Mouse (Mus musculus) thymus, postnatal 36 days (tissue): Measurements from ENCODE around the gene Cdc42ep4.

Experiments used
- DNase-seq, 2 experiments: peaks; one replicate each; pipeline ENCODE4 v3.0.0; 2022; ENCODE audit warnings: mixed read lengths in 2 of 2

The Cdc42ep4 gene

DNA sequence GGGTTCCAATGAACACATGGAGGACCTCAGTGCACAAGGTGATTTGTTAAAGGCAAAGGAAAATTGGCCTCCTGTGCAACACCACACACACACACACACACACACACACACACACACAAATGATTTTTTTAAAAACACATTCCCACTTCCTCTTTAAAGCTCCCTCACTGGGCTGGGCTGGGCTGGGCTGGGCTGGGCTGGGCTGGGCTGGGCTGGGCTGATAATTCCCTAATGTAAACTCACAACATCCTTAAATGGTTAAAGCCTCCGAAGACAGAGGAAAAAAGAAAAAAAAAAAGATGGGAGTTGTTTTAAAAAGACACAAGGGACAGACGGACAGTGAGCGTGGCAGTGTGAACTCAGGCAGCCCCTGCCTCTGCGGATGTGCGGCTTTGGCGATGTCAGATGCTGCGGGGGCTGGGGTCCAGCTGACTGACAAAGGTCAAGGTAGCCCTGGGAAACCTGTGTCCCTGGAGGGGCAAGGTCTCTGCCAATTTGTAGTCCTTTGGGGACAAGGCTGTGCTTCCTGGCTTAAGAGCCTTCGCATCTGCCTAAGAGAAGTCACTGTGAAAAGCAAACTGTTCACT lies 26.3 kb upstream of the Cdc42ep4 start:
- DNase-seq, result no peak

DNA sequence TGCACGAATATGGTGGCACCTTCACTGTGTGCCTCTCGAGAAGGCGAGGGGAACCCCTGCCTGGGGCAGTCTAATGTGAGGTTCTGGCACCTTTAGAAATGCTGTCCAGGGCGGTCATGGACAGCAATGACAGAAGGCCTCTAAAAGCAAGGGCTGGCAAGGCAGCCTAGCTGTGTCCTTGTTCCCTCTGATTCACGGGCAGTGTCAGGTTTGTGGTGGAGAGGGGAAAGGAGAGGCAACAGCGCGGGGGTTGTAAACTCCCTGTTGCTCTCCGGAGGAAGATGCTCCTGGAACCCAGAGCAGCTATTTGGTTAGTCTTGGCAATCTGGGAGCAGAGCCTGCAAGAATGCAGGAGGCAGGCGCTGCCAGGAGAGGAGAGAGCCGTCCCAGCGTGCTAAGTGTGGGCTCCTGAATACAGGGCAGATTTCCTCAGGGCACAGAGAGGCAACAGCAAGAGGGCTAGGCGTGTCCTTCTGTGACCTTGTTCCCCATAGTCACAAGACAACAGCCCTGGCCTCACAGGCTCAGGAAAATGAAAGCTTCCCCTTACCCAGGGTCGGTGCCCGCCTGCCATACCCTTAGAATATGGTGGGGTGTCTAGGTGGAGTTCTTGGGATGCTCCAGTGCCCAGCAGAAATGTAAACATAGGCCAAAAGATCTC lies 25.3 kb upstream of the Cdc42ep4 start:
- DNase-seq, result no peak

DNA sequence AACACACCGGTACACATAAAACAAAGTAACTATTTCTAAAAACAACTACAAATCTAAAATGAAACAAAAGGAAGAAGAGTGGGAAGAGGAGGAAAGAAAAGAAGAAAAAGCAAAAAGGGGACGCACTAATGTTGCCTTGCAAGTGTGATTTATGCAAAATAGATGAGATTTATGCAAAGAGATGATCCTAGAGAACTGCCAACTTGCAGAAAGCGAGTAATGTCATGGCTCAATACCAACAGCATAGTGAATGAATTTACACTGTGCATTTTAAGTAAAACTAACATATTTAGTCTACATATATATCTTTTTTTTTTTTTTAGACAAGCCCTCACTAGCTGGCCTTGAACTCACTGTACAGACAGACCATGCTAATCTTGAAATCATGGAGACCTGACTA lies 23.1 kb upstream of the Cdc42ep4 start:
- no peak for DNase-seq

DNA sequence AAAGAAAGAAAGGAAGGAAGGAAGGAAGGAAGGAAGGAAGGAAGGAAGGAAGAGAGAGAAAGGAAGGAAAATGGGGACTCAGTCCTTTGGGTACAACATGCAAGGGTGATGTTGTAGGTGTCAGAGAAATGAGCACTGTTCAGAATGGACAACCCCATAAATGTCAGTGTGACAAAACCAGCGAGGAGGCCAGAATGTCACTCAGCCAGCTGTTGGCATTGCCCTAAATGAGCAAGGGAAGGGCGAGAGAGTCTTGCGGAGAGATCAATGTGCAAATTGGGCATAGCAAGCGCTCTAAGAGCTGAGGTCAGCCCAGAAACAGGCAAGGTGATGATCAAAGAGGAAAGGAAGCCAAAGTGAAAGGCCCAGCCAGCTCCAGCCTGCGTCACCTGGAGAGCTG lies 21.5 kb upstream of the Cdc42ep4 start:
- no peak for DNase-seq

DNA sequence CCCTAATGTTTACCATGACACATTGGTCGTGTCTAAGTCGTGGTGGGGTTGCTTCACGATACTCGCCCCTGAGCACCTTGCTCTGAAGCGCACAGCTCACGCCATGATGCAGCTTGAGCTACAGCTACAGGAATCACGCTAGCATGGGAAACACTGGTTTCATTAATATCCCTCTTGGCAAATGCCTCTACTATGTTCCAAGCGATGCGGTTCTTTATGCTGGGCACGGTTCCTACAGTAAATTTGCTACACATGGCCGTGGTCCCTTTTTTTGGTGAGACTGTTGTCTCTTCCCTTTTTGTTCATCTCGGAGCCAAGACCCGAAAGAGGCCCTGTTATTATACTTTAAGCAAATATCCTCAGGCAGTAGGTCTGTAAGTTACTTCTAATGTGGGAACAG lies 19.5 kb upstream of the Cdc42ep4 start:
- no peak for DNase-seq

DNA sequence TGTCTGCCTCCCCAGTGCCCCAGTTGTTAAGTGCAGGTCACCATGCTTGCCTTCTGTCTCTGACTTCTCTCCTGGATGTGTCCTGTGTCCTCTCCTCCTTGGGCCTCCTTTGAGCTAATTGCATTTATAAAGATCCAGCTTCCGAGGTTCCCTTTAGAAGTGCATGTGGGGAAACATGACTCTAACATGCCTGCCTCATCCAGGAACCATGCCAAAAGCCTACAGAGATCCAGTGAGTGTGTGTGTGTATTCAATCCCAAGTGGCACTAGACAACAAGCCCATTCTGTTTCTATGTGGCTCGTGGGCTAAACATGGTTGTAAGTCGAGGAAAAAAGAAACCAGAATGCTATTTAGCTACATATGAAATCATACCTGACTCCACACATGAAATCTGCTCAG lies 16.7 kb upstream of the Cdc42ep4 start:
- no peak for DNase-seq

DNA sequence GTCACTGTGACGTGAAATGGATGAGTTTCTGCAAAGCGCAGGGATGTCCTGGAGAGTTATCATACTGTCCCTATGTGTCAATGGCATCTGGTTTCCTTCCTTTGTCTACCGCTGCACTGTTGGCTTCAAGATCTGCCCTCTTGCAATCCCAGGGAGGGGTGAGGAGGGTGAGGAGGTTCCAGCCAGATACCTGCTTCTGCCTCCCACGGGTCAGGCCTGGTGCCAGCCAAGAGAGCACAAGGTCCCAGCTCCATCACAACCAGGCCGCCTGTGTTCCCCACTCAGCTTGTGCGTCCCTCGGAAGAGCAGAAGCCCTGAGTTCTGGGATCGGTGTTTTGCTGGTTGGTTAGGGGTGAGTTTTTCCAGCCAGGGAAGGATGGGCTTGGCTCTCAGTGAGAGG lies 15.6 kb upstream of the Cdc42ep4 start:
- no peak for DNase-seq

DNA sequence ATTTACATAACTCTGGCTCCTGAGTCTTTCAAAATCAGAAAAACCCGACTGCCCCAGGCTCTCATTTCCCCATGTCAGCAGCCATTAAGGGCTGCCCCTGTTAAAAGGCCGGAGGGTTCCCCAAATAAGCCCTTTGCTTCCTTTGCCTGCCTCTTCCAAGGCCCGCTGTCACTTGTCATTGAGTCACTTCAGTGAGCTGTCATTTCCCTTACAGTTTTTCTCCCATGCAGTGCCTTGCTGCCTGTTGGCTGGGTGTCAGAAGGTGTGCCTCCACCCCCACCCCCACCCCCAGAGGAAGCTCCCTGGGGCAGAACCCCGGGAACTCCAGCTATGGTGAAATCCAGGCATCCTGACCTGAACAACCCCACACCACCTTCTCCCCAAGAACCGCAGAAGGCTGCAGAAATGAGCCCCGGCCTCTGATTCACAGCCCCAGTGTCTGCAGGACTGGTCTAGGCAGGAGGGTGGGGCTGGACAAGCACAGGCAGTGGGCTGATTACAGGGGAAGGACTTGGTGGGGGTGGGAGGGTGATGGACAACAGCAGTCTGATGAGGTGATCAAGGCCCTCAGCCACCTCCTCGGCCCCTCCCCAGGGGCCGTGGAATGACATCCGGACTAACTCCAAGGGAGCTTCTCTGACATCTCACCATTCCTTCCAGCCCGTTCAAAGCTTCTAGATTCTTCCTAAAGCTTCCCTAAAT lies 14.8 kb upstream of the Cdc42ep4 start:
- DNase-seq, result no peak

DNA sequence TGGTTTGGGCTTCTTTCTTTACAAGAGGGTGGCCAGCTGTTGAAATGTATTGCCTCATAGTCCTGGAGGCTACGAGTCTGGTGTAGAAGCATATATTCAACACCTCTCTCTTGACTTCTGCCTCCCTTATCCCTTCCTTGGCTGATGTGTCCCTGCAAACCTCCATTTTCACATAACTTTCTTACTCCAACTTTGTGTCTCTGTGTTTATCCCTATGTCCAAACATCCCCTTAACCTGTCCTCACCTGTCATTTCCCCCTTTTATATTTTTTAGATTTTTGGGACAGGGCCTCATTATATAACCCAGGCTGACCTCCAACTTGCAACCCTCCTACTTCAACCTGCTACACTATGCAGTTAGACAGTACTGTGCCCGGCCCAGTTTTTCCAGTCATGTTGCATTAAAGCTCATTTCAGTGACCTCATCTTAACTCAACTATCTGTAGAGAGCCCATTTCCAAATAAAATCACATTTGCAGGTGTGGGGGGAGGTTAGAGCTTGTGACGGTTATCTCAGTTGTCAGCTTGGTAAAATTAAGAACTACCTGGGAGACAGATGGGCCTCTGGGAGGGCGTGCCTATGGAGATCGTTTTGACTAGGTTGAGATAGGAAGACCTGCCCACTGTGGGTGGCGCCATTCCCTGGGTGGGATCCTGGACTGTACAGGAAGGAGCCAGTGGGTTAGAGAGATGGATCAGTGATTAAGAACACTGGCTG lies 12.6 kb upstream of the Cdc42ep4 start:
- DNase-seq, result no peak

DNA sequence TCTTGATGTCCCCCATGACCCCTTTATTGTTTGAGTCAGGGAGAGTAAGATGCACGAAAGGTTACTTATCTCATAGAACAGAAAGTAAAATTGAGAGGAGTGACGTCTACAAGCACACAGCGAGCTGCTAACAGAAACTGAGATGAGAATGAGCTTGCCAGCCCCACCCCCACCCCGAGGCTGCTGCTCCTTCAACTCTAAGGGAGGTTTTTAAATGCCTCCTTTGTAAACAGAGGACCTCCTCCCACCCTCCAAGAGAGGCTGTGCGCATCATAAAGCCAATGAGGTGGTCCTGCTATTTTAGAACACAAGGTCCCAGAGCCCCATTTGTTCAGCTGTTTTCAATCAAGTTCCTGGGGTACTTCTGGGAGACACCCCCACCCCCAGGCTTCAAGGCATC lies 11.8 kb upstream of the Cdc42ep4 start:
- no peak for DNase-seq

DNA sequence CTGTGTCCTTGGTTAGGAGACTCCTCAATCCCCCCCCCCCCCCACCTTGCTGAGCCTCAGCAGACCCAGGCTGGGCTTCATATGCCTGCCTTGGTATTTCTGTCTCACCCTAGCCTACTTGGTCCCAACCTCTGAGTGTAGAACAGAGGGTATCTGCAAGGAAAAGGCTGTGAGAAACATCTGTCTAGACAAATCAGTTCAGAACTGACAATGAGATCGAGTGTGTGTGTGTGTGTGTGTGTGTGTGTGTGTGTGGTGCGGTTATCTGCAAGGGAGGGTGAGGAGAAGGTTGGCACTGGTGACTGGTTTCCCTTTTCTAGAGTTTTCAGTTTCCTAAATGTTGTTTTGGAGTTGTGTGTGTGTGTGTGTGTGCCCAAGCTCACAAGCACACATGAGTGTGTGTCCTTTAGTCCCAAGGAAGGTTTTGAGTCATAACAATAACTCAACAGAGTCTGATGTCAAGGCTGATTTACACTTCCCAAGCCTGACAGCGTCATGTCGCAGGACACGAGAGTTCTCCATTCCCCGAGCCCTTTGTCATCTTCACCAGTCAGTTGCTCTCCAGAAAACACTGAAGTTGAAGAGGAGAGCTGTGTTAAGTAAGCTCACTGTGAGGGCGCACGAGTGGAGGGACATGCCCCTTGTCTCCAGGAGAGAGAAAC lies 10.6 kb upstream of the Cdc42ep4 start:
- DNase-seq, result no peak

DNA sequence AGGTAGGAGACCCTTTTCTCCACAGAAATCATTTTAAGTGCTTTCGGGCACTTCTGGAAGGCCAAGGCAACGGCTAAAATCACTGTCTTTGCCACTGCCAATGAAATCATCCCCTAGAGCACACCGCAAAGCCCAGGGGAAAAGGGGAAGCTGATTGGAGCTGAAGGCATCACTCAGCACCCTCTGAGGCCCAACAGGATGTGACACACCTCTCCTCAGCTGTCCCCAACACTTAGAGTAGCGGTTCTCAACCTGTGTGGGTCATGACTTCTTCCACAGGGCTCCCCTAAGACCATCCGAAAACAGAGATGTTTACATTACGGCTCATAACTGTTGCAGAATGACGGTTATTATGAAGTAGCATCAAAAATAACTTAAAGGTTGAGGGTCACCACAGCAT lies 10.0 kb upstream of the Cdc42ep4 start:
- DNase-seq, result no peak

DNA sequence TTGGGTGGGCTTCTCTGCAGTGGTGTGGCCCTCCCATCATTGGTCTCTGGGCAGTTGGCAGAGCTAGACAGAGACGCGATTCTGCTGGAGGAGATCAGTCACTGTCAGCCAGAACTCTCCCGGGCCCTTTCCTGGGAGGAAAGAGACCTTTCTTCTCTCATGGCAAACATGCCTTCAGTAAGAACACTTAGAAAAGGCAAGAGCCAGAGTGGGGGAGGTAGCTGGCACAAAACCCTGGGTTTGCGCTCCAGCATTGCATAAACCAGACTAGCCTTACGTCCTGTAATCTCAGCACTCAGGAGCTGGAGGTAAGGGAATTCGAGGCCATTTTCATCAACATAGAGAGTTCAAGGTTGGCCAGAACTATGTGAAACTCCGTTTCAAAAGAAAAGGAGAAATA lies 8.8 kb upstream of the Cdc42ep4 start:
- DNase-seq, result no peak

DNA sequence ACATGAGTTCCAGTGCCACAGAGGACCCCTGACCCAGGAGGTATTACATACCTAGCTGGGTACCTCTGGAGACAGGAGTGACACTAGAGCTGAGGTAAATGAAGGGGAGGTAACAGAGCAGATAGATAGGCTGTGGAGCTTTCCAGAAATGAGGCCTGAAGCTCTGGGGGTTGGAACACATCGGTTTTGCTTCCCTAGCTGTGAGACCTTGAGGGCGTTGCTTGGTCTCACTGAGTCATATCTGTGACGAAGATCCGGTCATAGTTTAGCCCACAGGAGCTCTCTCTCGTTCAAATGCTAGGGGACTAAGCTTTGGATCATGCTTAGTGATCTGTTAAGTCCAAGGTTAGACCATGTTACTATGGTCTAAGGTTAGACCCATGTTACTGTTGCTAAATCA lies 7.2 kb upstream of the Cdc42ep4 start:
- no peak for DNase-seq

DNA sequence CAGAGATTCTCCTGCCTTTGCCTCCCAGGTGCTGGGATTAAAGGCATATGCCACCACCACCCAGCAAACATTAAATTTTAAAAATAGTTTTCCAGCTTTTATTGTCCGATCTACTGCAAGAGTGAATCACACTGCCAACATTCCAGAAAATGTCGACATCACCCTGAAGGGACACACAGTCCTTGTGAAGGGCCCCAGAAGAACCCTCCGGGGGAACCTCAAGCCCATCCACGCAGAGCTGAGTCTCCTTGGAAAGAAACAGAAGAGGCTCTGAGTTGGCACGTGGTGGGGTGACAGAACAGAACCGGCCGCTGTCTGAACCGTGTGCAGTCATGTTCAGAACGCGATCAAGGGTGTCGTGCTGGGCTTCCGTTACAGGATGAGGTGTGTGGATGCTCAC lies 4.9 kb upstream of the Cdc42ep4 start:
- no peak for DNase-seq

DNA sequence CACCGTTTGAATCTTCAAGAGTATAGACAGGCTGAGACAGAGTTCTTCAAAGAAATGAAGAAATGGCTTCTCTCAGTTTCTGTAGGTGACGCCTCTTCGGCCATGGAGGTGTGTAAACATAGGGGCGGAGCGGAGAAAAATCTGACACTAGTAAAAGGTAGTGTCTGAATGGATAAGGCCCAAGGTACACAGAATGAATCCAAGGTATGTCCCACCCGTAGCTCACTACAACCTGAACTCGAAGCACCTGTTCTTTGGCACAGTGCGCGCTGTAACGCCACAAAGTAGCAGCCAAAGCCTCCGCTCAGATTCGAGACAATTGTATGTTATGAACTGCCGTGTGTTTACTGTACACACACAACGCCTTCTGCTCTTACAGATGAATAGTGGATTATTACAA lies 4.2 kb upstream of the Cdc42ep4 start:
- DNase-seq, result no peak

DNA sequence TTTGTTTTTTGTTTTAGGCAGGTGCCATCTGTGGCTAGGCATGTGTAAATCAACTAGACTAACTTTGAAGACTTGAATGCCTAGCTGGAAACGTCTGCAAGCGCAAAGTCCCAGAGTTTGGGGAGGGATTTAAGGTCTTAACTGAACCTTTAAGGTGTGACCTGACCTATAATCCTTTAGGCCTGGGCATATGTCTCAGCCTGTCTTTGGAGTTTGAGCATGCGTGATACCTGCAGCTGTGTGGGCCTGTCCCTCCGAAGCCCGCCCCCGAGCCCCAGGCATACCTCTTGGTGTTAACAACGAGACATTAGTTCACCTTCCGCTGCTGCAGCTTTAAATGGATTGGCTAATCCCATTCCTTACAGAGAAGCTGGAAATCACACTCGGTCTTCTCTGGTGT lies 3.2 kb upstream of the Cdc42ep4 start:
- DNase-seq, result no peak

DNA sequence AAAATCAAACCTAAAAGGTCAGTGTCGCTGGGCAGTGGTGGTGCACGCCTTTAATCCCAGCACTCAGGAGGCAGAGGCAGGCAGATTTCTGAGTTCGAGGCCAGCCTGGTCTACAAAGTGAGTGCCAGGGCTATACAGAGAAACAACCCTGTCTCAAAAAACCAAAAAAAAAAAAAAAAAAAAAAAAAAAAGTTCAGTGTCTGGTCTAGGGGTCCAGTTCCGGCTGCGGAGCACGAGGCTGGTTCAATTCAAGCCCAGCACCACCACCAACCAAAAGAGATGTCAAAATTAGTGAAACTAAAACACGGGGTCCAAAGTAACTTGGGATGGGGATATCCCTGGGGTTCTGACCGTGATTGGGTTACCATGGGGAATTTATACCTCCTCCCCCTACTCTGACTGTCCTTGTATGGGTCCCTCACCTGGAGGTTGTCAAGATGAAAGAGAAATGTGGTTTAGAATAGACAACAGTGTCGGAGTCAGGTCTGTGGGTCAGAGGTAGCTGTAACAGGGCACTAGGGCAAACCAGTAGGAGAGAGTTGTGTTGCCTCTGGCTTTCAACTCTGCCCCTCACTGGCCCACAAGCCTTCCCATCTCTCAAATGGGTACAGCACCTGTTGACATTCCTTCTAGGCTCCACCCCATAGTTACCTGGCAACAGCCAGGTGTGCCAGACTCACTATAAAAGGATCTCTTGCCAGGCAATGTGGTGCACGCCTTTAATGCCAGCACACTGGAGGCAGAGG lies 1.2 kb upstream of the Cdc42ep4 start:
- no peak for DNase-seq

DNA sequence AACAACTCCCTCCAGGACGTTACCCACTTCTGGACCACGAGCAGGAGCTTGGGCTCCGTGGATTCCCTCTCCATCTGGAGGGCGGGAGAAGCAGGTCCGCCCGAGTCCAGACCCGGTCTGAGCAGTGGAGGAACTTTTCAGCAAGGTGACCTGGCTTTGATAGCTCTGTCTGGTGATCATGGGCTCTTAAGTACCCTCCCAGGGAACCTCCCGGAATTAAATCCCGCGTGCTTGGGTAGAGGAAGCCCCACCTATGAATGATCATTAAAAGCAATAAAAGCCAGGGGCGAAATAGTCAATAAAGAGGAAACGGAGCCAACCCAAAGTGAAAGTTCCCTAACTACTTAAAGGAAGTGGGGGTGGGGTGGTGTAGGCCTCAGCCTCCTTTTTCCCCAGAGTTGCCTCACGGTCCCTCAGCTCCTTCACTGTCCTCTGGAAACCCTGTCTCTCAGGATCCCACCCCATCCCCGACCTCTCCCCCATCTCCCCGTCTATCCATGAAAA lies 529 bp upstream of the Cdc42ep4 start:
- no peak for DNase-seq

DNA sequence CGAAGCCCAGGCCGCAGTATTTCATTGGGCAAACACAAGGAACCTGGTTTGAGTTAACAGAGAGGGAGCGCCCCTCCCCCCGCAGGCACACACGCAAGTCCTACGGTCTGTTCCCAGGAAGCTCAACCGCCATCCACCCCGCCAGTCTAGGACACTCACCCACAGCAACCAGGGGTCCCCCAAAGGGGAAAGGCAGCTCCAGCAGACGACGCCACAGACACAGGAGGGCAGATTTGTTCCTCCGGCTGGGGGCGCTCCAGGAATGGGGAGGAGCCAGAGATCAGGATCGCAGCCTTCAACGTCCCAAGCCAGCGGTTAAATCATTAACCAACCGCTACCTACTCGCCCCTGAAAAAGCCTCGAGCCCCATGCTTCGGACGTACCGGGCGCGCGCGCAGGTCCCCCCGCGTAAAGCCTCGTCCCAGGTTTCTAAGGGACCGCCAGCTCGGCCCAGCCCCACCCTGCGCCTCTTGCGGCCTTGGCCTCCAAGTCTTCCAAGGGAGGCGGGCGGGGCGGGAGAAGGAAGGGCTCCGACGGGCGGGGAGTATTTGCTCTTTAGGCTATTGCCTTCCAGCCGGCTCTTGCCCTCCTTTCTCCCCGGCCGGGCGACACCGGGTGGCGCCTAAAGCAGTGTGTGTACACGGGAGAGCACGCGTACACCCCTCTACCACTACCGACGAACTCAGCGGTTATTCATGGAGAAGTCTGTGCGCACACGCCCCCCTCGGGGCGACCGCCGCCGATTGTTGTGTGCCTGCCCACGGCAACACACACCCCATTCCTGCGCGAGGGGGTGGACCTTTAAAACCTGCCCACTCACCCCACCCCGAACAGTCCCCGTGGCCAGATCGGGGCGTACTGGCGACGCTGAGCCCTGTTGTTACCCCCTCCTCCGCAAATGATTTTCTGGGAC lies 854 bp downstream of the Cdc42ep4 start:
- peak; percentile 82 to 84 for DNase-seq

DNA sequence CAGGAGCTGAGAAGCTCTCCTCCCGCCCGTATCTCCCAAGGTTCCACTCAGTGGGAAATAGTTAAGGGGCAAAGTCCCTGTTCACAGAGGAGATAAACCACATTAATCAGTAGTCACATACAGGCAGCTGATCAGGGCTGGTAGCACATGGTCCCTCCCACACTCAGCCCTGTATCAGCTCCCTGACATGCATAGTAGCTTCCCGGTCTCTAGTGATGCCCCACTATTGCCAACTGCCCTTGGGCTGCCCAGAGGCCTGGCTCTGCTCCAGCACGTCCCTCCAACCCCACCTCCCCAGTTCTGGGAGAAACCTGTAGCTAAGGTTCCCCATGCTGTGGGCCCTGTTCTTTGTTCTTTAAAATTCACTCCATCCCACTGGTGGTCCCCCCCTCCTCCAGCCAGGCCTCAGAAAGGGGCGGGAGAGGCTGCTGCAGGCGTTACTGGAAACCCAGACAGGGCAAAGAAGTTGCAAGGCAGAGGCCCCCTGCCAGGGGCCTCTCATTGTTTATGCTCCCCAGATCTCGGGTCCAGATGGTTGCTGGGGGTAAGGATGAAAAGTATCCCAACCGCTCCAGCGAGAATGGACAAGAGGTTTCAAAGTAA lies 1.8 kb downstream of the Cdc42ep4 start:
- no peak for DNase-seq
